Mouse (Mus musculus) spleen, postnatal 4 days (tissue): ENCODE measurements around the gene 4930579G24Rik.

Experiments used
- DNase-seq, 2 experiments: peaks; one replicate each; pipeline ENCODE4 v3.0.0; 2022; ENCODE audit warnings: low spot score in 2 of 2

Gene 4930579G24Rik

DNA sequence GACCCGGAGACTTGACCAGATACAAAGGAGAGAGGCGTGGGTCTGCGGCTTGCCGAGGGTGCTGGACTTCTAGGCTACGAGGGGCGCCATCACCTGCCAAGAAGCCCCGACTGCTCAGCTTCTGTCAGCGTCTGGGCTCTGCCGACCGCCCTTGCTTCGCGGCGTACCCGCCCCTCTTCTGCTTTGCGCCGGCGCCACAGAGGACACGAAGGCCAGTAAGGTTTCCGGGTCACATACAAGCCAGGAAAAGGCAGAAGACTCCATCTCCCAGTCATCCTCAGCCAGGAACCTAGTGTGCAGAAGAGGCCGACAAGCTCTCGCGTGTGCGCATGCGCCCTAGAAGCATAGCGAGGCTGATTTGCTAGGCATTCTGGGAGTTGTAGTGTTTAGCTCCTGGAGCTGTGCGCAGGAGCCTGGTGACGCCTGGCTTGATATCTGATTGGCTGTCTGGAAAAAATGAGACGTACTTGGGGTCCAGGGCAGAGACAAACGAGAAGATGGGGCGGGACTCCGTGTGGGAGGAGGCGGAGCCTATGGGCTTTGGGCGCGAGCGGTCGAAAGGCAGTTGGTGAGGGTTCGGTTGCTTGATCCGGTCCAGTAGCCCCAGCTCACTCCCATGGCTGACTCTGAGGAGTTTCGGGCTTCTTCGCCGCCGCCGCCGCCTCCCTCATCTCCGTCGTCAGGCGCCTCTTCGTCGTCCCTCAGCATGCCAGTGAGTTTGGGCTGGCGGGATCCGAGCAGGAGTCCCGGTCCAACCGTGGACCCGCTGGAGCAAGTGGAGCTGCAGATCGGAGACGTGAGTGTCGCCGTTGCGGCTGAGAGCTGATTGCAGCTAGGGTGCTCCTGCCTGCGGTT, at the start of gene 4930579G24Rik:
Gene 4930579G24Rik, plus strand, starts transcription at position 519 of the 855 bp plus-strand sequence.
- DNase-seq, result peak; percentile 93 to 94

DNA sequence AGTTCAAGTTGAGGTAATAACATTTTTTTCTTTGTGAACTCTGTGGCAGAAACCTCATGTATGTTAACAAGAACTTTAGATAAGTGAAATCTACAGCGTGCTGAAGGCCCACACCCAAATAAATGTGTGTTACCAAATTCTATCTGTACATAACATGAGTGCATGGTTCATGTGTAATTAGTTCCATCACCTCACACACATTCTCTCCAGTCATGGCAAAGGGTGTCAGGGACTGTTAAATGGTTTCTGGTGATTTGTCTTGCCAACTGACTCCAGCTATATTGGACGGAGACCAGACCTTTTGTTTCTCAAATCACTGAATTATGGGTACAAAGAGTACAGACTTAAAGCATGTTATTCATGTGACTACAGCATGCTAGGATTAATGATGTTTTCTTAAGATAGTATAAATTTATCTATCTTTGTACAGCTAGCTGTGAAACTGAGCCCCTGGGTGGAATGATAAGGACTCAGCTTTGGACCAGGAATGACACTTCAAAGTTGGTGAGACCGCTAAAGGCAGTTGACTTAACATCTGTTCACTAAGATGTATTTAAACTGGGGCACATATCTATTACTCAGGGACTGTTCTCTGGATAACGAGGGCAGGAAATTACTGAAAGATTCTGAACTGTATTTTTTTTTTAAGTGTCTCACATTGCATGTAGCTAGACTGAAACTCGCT, 48.8 kb upstream of the 4930579G24Rik start:
- peak in 1 of 2 experiments; percentile 50 for DNase-seq

DNA sequence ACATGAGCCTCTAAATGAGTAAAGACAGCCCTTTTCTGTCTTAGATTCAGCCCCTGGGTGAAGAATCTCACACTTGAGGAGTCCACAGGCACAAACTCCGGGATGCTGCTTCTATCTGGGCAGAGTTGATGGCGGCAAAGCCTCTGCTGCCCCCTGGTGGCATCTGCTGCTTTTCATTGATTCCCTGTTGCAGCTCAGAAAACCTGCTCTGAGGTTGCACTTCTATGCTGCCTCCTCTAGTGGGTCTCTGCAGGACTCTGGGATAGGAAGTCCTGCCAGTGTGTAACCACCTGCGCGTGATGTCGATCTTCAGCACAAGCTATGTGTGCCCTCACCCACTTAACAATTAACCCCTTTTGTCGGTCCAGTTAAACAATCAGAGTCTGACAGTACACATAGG, 42.1 kb upstream of the 4930579G24Rik start:
- DNase-seq, result peak; percentile 88 to 95

DNA sequence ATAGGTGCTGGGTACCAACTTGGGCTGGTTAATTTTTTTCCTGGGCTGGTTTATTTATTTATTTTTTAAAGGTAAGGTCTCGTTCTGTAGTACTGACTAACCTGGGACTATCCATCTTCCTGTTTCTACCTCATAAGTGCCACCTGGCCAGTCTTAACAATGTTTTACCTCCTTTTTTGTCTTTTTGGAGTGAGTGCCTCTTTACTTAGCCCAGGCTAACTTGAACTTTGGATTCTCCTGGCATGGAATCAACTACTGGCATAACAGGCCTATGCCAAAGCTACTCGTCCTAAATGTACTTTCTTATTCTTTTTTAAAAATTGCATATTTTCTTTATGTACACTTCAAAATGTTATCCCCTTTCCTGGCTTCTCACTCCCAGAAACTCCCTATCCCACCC, 39.2 kb upstream of the 4930579G24Rik start:
- DNase-seq, result no peak

DNA sequence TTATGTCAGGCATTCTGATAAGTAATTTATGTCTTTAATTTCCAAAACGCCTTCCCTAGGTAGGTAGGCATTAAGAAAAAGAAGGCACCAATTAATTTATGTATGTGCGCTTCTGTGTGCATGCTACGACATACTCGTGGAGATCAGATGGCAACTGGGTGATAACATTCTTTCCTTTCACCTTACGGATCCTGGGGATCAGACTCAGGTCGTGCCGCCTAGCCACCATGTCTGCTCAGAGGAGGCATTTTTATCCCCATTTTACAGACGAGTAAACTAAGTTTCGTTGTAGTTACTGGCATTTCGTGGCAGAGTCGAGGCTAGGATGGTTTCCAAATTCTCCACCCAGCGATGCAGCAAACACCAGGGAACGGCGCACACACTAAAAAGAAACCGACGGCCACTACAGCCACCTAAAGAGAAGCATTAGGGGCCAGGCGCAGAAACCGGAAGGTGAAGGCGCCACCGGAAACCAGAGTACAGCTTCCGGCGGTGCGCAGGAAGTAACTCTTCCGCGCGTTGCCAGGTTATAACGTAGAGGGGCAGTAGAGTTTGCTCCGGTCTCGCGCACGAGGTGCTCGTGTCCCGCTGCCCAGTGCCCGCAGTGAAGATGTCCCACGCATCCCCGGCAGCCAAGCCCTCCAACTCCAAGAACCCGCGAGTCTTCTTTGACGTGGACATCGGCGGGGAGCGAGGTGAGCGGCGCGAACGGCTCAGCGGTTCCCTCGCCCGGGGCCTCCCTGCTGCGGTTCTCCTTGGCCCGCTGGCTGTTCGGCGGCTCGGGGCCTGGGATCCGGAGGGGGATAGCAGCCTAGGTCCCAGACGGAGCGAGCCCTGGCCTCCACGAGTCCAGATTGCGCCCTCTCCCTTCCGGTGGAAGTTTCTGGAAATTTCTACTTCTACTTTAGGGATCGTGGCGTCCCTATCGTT, 37.8 kb upstream of the 4930579G24Rik start, which contains the start of gene Ppid:
Gene Ppid, plus strand, starts transcription at position 480 of the 930 bp plus-strand sequence.
- DNase-seq, result peak; percentile 77 to 88

DNA sequence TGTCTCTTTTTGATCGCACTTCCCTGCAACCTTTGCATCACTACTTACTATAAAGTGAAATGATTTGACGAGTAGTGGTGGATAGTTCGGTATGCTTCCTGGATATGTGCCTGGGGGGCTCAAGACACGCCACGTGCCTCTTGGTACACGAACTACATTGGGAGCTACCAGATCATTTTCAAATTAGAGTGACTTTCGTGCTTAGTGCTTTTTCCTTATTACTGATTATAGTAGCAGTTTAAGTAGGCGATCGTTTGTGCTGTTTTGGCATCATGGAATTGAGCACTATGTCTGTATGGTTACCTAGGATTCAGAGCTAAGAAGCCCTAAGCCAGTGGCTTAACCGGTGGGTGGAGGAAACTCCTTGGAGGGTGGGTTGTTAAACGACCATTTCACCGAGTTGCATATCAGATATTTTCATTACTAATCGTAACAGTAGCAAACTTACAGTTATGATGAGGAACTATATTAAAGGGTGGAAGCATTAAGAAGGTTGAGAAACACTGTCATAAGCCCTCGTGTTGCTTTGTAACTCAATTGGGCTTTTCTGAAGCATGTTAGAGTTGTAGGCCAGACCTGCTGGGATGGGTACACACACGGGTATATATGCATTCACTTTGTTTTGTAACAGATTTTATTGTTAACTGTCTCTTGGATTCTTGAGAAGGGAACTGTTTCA, 36.9 kb upstream of the 4930579G24Rik start:
- no peak for DNase-seq

DNA sequence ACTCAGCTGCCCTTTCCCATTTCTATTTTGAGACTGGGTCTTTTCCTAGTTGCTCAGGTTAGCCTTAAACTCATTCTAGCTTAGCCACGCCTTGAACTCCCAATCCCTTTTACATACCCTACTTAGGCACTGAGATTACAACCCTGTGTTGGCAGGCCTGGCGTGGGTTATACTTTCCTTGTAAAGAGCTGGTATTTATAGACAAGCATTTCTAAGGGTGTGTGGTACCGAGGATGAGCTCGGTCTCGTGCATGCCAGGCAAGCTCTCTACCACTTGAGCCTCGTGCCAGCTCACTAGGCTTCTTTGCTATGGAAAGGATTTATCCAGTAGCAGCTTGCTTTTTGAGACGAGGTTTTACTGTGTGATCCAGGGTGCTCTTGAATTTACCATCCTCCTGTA, 33.4 kb upstream of the 4930579G24Rik start:
- DNase-seq, result no peak

DNA sequence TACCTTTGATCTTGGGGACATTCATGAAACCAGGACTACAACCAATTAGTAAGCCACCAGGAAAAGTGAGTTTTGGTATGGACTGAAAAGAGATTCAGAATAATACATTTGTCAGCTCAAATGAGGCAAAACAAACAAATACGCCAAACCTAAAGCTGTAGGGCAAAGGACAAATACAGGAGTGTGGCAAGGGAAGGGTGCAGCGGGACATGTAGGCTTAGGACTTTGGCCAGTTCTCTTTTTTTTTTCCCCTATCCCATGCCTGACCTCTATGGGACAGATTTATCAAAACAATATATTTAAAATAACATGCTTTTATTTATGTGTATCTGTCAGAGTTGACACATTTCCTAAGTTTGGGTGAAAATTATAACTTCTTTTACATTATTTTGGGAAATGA, 19.0 kb upstream of the 4930579G24Rik start:
- DNase-seq, result no peak

DNA sequence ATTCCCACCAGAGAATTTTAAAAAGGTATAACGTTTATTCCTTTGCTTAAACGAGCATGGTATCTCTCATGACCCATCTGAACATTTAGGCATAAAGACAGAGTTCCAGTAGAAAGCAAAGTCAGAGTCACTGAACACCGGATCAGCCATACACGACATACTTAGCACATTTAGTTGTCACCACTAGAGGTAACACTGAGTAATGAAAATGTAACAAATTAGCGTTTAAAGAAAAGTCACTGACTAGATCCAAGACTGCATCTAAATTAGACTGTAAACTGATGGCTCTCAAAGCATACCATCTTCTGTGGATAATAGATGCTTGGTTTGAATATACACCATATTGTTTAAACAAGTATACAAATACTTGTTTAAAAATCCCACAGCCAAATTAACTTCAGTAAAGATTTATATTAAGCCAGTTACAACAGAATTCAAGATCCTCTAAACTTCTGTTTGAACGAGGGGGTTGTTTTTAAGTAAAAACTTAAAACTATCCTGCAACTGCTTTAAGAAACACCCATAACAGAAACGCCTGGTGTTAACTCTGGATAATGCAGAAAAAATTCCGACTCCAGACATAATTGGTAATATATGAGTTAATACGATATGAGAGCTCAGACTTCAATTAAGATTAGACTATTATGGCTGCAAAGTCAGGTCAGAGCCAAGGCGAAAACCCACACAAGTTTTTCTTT, 1.2 kb upstream of the 4930579G24Rik start:
- no peak for DNase-seq

DNA sequence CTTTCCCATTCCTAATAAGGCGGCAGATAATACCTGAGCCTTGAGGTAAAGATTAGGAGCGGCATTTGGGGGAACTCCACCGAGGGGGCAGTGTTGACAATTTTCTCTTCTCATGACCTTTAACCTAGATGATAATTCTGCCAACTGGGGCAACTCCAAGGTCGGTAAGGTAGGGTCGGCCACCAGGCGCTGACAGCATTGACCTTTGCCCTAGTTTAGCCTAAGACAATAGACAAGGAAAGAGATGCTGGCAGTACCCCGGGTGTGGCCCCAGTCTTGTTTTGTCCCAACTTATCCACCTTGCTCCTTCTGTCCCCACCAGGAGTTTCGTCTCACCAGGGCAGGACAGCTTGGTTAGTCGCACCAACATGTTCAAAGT, 708 bp upstream of the 4930579G24Rik start:
- DNase-seq, result no peak

DNA sequence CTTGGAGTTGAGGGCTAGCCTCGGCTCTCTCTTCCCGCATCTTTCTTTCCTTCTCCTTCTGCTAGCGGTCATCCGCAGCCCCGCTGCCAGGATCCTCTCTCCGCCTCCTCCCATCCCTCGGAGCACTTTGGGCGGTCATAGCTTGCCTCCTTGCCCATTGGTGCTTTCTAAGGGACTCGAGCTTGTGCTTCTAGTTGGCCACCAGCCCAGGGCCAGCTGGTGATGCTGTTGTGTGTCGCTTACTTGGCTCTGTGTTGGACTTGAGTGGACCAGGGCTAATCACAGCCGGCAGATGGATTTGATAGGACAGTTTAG, 494 bp downstream of the 4930579G24Rik start, which contains the start of gene Etfdh:
Gene Etfdh, minus strand, starts transcription at position 85 of the 315 bp plus-strand sequence.
- peak in 1 of 2 experiments; percentile 61 for DNase-seq

DNA sequence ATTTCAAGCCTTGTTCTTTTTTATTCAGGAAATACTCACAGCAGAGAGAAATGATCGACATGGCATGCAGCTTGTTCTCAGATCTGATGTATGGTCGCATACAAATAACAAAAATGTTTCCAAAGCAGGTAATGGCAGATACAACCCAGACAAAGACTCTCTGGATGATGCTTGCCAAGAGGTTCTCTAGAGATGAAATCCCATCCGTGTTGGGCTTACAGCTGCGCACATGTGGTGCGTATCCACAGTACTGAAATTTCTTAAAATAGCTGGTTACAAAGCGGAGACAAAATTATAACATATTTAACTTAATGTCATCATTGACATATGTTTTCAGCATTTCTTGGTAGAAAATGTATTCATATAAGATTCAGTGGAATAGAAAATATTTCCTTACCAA, 23.2 kb downstream of the 4930579G24Rik start:
- DNase-seq, result no peak

DNA sequence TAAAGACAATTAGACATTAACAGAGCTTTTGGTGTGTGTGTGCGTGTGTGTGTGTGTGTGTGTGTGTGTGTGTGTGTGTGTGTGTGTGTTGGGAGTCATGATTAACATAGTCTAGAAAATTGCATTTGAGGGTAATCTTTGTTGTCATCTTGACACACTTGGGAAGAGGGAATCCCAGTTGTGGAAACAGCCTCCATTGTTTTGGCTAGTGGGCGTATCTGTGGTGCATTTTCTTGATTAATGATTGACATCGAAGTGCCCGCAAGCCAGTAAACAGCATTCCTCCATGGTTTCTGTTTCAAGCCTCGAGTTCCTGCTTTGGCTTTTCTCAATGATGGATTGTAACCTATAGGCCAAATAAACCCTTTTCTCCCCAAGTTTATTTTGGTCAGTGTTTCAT, 27.8 kb downstream of the 4930579G24Rik start:
- no peak for DNase-seq

DNA sequence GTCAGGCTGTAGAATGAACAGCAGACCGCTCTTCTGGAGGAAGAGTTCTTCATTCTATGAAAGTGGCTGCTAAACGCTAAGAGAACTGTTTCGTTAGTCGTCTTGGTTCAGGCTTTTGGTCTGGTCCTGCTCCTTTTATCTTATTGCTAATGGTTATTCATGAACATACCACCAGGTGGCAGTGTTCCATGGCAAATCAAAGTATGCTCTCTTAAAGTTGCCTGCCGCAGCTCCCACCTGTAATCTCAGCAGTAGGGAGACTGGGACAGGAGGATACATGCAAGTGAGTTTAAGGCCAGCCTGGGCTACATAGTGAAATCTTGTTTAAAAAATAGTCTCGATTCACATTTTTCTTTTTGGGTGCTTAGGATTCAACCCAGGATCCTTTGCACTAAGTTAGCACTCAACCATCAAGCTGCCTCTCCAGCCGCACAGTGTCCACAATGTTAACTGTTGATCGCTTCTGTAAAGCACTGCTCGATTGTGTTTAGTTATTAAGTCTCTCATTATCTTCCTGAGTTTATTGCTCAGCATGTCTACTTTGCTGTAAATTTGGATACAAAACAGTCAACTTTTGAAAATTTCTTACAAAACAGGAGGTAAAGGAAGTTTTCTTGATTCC, 36.0 kb downstream of the 4930579G24Rik start:
- peak in 1 of 2 experiments; percentile 66 for DNase-seq

DNA sequence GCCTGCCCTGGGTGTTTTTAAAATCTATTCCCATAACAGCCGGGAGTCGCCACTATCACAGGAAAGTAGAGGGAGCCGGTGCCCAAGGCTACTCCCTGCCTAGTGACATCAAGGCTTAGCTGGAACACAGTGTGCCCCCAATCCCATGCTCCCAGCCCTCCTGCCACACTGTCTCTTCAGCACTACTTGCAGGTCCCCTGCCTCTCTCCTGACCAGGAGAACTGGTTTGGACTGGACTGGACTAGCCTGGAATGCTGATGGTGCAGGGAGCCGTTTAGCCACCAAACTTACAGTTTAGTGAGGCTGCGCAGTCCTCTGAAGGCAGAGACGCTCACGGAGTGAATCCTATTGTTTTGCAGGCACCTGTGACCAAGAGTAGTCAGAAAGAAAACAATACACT, 41.7 kb downstream of the 4930579G24Rik start:
- DNase-seq, result no peak

DNA sequence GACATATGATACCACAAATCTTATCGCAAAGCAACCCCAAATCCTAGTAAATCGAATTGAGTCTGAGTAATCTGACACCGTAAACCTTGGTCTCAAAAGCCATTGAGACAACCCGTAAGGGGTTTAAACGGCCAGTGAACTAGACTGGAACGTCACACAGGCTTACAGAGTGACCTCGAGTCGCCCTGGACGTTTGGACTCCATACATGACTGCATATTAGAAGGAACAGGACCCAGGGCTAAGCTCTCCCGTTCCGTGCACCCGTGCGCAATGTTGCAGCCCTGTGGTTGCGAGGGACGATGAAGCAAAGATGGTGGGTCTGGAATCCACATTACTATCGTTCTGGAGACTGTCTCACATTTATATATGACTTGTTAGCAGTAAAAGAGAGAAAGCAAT, 43.3 kb downstream of the 4930579G24Rik start:
- no peak for DNase-seq

DNA sequence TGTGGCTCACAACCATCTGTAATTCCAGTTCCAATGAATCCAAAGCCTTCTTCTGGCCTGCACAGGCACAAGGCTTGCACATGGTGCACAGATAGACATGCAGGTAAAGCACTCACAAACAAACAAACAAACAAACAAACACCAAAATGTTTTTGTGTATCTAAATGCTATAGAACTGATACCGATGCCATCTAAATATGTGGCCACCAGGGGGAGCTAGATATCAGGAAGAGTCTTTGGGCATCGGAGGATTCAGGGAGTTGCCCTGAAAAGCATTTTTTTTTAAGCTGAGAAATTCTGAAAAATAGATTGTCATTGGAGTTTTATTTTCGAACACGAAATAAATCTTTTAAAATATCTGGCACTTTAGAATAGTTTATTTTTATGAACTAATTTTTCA, 44.2 kb downstream of the 4930579G24Rik start:
- peak; percentile 43 to 79 for DNase-seq

DNA sequence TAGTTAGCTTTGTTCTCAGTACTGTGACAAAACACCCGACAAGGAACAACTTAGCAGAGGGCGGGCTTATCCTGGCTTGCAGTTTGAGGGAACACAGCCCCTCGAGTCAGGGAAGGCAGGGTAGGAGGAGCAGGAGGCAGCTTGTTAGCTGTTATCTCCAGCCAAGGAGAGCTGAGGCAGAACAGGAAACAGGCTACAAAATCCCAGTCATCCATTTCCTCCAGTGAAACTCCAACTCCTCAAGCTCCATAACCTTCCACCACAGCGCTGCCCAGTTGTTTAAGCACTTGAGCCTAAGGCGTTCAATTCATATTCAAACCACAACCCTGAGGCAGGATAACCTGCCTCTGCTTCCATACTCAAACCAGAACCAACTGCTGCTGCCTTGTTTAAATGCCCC, 45.8 kb downstream of the 4930579G24Rik start:
- DNase-seq, result no peak

DNA sequence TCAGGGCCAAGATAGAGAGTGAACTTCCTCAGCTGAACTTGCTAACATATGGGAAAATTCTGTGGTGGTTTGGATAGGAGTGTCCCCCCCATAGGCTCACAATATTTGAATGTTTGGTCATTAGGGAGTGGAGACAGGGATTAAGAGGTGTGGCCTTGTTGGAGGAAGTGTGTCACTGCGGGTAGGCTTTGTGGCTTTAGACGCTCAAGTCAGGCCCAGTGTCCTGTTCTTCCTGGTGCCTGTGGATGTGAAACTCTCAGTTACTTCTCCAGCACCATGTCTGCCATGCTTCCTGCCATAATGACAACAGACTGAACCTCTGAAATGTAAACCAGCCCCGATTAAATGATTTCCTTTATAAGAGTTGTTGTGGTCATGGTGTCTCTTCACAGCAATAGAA, 47.5 kb downstream of the 4930579G24Rik start:
- DNase-seq, result no peak
